Mouse (Mus musculus) MEL (cell line): ENCODE data around the gene Olfr726. TPM values are rescaled to one million over a fixed set of nuclear protein-coding genes. Genes with fewer than 3 reads are reported as not detected.

Experiments
- DNase-seq: peaks from one replicate; pipeline ENCODE4 v3.0.0; 2011; ENCODE audit warnings: low read depth, low spot score
- H3K27ac ChIP-seq: 2 replicates; pipeline ENCODE4 v1.5.1; 2012; ENCODE audit warnings: low read depth, mild to moderate bottlenecking, control low read depth, low read length, moderate library complexity; ENCODE audit not compliant: control insufficient read depth
- H3K27me3 ChIP-seq, 2 experiments: fragments of 150-350 bp in 1 of 2; sonication (generic) in 1 of 2; 2 replicates each; pipeline ENCODE4 v1.6.1; 2012; ENCODE audit warnings: low read length in 2 of 2, mild to moderate bottlenecking in 2 of 2, improper control_type of control experiment in 1 of 2, moderate library complexity in 1 of 2; ENCODE audit not compliant: insufficient read depth in 2 of 2, control insufficient read depth in 1 of 2
- H3K36me3 ChIP-seq, 2 experiments: 2 replicates each; pipeline ENCODE4 v1.6.1; 2012 to 2014; ENCODE audit warnings: low read length in 2 of 2, improper control_type of control experiment in 1 of 2, inconsistent platforms in 1 of 2, mild to moderate bottlenecking in 1 of 2; ENCODE audit not compliant: insufficient read depth in 2 of 2, control insufficient read depth in 1 of 2
- H3K4me1 ChIP-seq, 2 experiments: fragments of 150-350 bp in 1 of 2; sonication (generic) in 1 of 2; 2 replicates each; pipeline ENCODE4 v1.6.1; 2012; ENCODE audit warnings: low read length in 2 of 2, improper control_type of control experiment in 1 of 2, mild to moderate bottlenecking in 1 of 2; ENCODE audit not compliant: insufficient read depth in 2 of 2, control insufficient read depth in 1 of 2
- H3K4me3 ChIP-seq, 2 experiments: fragments of 150-350 bp in 1 of 2; sonication (generic) in 1 of 2; 2 replicates each; pipeline ENCODE4 v1.5.1; 2012; ENCODE audit warnings: low read depth in 2 of 2, low read length in 2 of 2, mild to moderate bottlenecking in 2 of 2, moderate library complexity in 2 of 2, control low read depth in 1 of 2, improper control_type of control experiment in 1 of 2; ENCODE audit not compliant: control insufficient read depth in 1 of 2, insufficient read depth in 1 of 2
- H3K79me2 ChIP-seq: 2 replicates; pipeline ENCODE4 v1.6.1; 2012; ENCODE audit warnings: mild to moderate bottlenecking, low read length, moderate library complexity; ENCODE audit not compliant: control insufficient read depth, poor library complexity, insufficient read depth
- H3K9ac ChIP-seq: 2 replicates; pipeline ENCODE4 v1.6.1; 2012; ENCODE audit warnings: low read depth, mild to moderate bottlenecking, control low read depth, low read length, moderate library complexity; ENCODE audit not compliant: control insufficient read depth, poor library complexity, severe bottlenecking
- H3K9me3 ChIP-seq: fragments of 150-350 bp; sonication (generic); replicated peaks from 2 replicates; pipeline ENCODE4 v1.6.1; 2012; ENCODE audit warnings: mild to moderate bottlenecking, low read length, improper control_type of control experiment, moderate library complexity; ENCODE audit not compliant: insufficient read depth
- CHD1 ChIP-seq: IDR thresholded peaks from 2 replicates; pipeline ENCODE4 v1.6.1; 2012; ENCODE audit warnings: low read depth, mild to moderate bottlenecking, inconsistent platforms, low read length, improper control_type of control experiment
- ELF1 ChIP-seq: IDR thresholded peaks from 2 replicates; pipeline ENCODE4 v1.6.1; 2014; ENCODE audit warnings: low read depth, mild to moderate bottlenecking, inconsistent platforms, low read length, improper control_type of control experiment, moderate library complexity
- ETS1 ChIP-seq: IDR thresholded peaks from 2 replicates; pipeline ENCODE4 v1.6.1; 2012; ENCODE audit warnings: low read depth, mild to moderate bottlenecking, inconsistent platforms, low read length, improper control_type of control experiment, moderate library complexity
- GATA1 ChIP-seq: IDR thresholded peaks from 2 replicates; pipeline ENCODE4 v1.6.1; 2011; ENCODE audit warnings: low read depth, low read length, improper control_type of control experiment
- NELFE ChIP-seq: IDR thresholded peaks from 2 replicates; pipeline ENCODE4 v1.6.1; 2011; ENCODE audit warnings: low read depth, low read length, improper control_type of control experiment
- NRF1 ChIP-seq: IDR thresholded peaks from 2 replicates; pipeline ENCODE4 v1.6.1; 2014; ENCODE audit warnings: low read depth, mild to moderate bottlenecking, inconsistent platforms, low read length, improper control_type of control experiment, moderate library complexity; ENCODE audit not compliant: poor library complexity, insufficient read depth, severe bottlenecking
- TAL1 ChIP-seq: IDR thresholded peaks from 2 replicates; pipeline ENCODE4 v1.6.1; 2012; ENCODE audit warnings: mild to moderate bottlenecking, inconsistent platforms, low read length, moderate library complexity, mixed read lengths
- UBTF ChIP-seq: IDR thresholded peaks from 2 replicates; pipeline ENCODE4 v1.6.1; 2012; ENCODE audit warnings: low read depth, mild to moderate bottlenecking, inconsistent platforms, low read length, improper control_type of control experiment, moderate library complexity, borderline replicate concordance; ENCODE audit not compliant: insufficient read depth
- ZKSCAN1 ChIP-seq: IDR thresholded peaks from 2 replicates; pipeline ENCODE4 v1.6.1; 2012; ENCODE audit warnings: low read depth, mild to moderate bottlenecking, inconsistent platforms, low read length, improper control_type of control experiment, moderate library complexity
- polyA plus RNA-seq, 2 experiments: library from polyadenylated mRNA; stranded (reverse) in 1 of 2; unstranded in 1 of 2; fragments of >175 nt in 1 of 2; fragments of >200 nt in 1 of 2; gene quantifications; 2 replicates each; pipeline versions ENCODE4 v1.2.1 to v1.2.4; 2012; ENCODE audit warnings: low replicate concordance in 2 of 2, low read depth in 1 of 2; ENCODE audit not compliant: insufficient read length in 2 of 2, insufficient read depth in 1 of 2, missing spikeins in 1 of 2
- total RNA-seq: library from RNA; depleted of rRNA; stranded (reverse); fragments of 300-350 nt; gene quantifications from 2 replicates; pipeline ENCODE4 v1.2.3, GENCODE M21; 2012; rRNA removed

The Olfr726 gene
- total and polyA plus RNA-seq, 3 experiments, result not detected

DNA sequence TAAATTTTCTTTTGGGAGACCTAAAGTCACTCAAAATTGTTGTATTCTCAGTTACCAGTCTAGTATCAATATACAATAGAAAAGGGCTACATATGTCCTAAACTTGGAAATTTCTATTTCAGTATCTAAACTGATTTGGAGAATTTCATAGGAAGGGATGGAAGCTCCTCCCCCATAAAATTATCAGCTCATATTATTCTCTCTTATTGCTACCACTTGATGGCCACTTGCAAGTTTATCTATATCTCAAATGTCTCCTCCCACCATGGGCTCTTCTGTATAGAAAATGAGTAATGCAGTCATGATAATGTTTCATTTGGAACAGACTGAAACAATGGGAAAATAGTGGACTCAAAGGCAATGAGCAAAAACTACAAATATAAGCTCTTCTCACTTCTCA is 50.5 kb downstream of the Olfr726 start, which contains the start of gene Olfr725:
TSS of gene Olfr725 (minus strand) at position 101 of the 400 bp plus-strand sequence.
- Histone ChIP-seq H3K36me3 (no peaks in the 10 kb centered on the region), H3K9ac (no peak within 1 kb of the TSS), H3K27ac (no peak within 1 kb of the TSS), H3K79me2 (no peaks in the 10 kb centered on the region), H3K9me3 (no peaks in the 10 kb centered on the region), H3K27me3 (no peaks in the 10 kb centered on the region), H3K4me1 (no peaks in the 10 kb centered on the region), H3K4me3 (no peak within 1 kb of the TSS)
- DNase-seq, result no peak
- TF ChIP-seq TAL1 (no peak), GATA1 (no peak), CHD1 (no peak), ELF1 (no peak), ETS1 (no peak), NRF1 (no peak), NELFE (no peak), ZKSCAN1 (no peak), UBTF (no peak)

Other genes starting within 250 kb of the Olfr726 start
- not detected in 2 replicates for gene Olfr722, start 189.0 kb downstream of the Olfr726 start, total RNA-seq
- gene Olfr722, start 189.0 kb downstream of the Olfr726 start, polyA plus RNA-seq, result not detected
- gene Olfr723, start 159.2 kb downstream of the Olfr726 start, total RNA-seq, result not detected in 2 replicates
- gene Olfr723, start 159.2 kb downstream of the Olfr726 start, polyA plus RNA-seq, result not detected
- not detected in 2 replicates for gene Olfr724, start 127.7 kb downstream of the Olfr726 start, total RNA-seq
- gene Olfr724, start 127.7 kb downstream of the Olfr726 start, polyA plus RNA-seq, result not detected
- gene Olfr725, start 50.6 kb downstream of the Olfr726 start, total RNA-seq, result not detected in 2 replicates
- gene Olfr725, start 50.6 kb downstream of the Olfr726 start, polyA plus RNA-seq, result not detected
- gene Olfr727, start 32.2 kb upstream of the Olfr726 start, total RNA-seq, result not detected in 2 replicates
- gene Olfr727, start 32.2 kb upstream of the Olfr726 start, polyA plus RNA-seq, result not detected
- gene Olfr728, start 51.7 kb upstream of the Olfr726 start, total RNA-seq, result not detected in 2 replicates
- not detected for gene Olfr728, start 51.7 kb upstream of the Olfr726 start, polyA plus RNA-seq
- gene Olfr729, start 62.0 kb upstream of the Olfr726 start, total RNA-seq, result not detected in 2 replicates
- gene Olfr729, start 62.0 kb upstream of the Olfr726 start, polyA plus RNA-seq, result under 1 TPM in 1 of 2 experiments, not detected in 1; 0.04 TPM
- gene Olfr730, start 97.2 kb upstream of the Olfr726 start, total RNA-seq, result not detected in 2 replicates
- not detected for gene Olfr730, start 97.2 kb upstream of the Olfr726 start, polyA plus RNA-seq
- gene Olfr731, start 150.9 kb upstream of the Olfr726 start, total RNA-seq, result not detected in 2 replicates
- not detected for gene Olfr731, start 150.9 kb upstream of the Olfr726 start, polyA plus RNA-seq
- not detected in 2 replicates for gene Olfr732, start 193.3 kb upstream of the Olfr726 start, total RNA-seq
- not detected for gene Olfr732, start 193.3 kb upstream of the Olfr726 start, polyA plus RNA-seq
- not detected in 2 replicates for gene Olfr733, start 210.6 kb upstream of the Olfr726 start, total RNA-seq
- not detected for gene Olfr733, start 210.6 kb upstream of the Olfr726 start, polyA plus RNA-seq
- gene Olfr734, start 235.8 kb upstream of the Olfr726 start, total RNA-seq, result not detected in 2 replicates
- gene Olfr734, start 235.8 kb upstream of the Olfr726 start, polyA plus RNA-seq, result not detected